Mouse (Mus musculus): ENCODE data around the gene Sipa1l3. TPM values are rescaled to one million over a fixed set of nuclear protein-coding genes. Genes with fewer than 3 reads are reported as not detected.

Sipa1l3 gene
- polyA plus RNA-seq, 1 experiment from 2014 or later, result 20.5 TPM

DNA sequence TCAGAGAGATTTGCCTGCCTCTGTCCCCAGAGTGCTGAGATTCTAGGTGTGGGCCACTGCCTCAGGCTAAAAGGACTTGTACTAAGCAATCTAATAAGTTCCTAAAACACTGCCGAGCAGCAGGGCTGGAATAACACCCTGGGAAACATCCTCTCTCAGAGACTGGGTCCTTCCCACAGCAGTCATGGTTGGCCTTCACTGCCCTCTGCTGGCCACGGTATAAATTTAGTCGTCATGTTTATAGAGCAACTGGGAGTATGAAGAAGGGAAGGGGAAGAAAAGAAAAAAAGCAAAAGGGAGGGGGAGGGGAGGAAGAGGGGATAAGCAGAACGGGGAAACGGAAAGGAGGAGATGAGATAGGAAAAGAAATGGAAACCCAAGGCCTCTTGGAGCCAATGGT, 5.3 kb upstream of the Sipa1l3 start:
- H3K36me3 ChIP-seq, result no peaks in the 10 kb centered on the region
- ATAC-seq (ENCODE audit: insufficient number of reproducible peaks, low FRiP score, low TSS enrichment, low read depth), result no peak

DNA sequence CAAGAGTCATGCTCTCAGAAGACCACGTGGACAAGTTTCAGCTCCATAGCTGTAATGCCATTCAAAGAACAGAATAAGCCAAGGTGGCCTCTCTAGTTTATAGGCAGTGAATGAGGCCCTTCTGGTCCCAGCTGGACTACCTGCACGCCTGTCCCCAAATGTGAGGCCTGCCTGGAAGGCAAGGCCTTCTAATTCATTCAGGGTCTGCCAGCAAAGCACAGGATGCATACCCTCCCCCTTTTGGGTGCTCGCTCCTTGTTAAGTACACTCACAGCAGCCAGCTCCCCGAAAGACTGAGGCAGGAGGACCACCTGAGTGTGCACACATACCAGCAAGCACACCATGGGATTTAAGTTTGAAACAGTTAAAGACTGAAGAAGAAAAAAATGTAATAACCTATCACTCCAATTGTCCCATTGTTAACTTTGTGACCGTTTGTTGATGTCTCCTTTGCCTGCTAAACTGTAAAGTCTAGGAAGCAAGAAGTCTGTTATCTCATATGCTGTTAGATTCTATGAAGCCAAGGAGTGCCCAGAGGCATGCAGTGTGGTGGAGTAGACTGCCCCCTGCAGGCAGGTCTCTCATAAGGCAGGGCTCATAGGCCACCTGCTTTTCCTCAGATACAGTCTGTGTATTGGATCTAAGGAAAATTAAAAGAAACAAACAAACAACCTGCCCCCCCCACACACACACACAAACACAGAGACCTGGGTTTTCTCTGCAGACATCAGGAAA, 3.6 kb upstream of the Sipa1l3 start:
- Histone ChIP-seq H3K36me3 (no peaks in the 10 kb centered on the region), H3K4me1 (peaks cover 13% of the 10 kb centered on the region), H3K9me3 (no peaks in the 10 kb centered on the region), H3K9ac (no peak overlapping the region), H3K27me3 (no peaks in the 10 kb centered on the region), H3K4me3 (no peak overlapping the region), H3K4me2 (no peak overlapping the region), H3K27ac (no peak overlapping the region)
- 64% methylated on average over 5 of the region's 5 CpGs for whole genome bisulfite sequencing
- ATAC-seq (ENCODE audit: insufficient number of reproducible peaks, low FRiP score, low TSS enrichment, low read depth), result no peak

More for the DNA sequence above, 5.3 kb upstream of the Sipa1l3 start:
- Histone ChIP-seq H3K4me2 (no peak overlapping the region), H3K9ac (no peak overlapping the region), H3K27ac (no peak overlapping the region), H3K27me3 (no peaks in the 10 kb centered on the region), H3K4me3 (no peak overlapping the region), H3K4me1 (peaks cover 5% of the 10 kb centered on the region), H3K9me3 (no peaks in the 10 kb centered on the region)
- WGBS, result 2% methylated on average over 5 of the region's 5 CpGs

DNA sequence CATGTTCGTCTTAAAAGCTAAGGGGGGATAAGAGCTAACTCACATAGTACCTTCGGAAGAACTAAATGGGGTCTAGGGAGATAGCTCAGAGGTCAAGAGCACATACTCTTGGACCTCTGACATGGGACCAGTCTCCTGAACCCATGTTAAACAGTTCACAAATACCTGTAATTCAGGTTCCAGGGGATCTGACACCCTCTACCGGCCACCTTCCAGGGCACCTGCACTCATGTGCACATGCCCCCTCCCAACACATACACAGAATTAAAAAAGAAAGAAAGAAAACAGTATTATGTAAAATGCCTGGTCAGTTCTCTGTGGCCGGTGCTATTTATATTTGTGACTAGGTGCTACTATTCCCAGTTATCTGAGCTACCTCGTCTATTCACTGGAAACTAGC, 2.9 kb upstream of the Sipa1l3 start:
- no peak overlapping the region for H3K27ac ChIP-seq

DNA sequence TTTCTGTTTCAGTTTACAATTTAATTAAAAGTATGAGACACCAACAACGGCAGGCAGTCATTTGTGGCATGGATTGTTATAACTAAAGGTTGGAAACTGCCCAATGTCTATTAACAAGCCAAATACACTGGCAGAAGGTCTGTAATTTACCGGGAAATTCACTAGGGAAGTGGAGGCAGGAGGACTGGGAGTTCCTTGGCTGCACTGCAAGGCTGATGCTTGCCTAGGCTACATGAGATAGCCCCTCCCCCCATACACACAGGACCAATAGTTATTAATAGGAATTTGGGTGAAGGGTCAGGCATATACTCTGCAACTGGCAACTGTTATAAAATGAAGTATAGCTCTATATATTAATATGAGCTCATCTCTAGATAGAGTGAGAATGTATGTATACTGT, 2.4 kb upstream of the Sipa1l3 start:
- no peaks in the 10 kb centered on the region for H3K9me3 ChIP-seq
- ATAC-seq (ENCODE audit: insufficient number of reproducible peaks, low FRiP score, low TSS enrichment, low read depth), result no peak
- 73% methylated on average over 2 of the region's 2 CpGs for whole genome bisulfite sequencing

More for the DNA sequence above, 2.9 kb upstream of the Sipa1l3 start:
- no peaks in the 10 kb centered on the region for H3K9me3 ChIP-seq
- H3K9ac ChIP-seq, result no peak overlapping the region
- 75% methylated on average over 5 of the region's 5 CpGs for WGBS
- H3K4me2 ChIP-seq, result no peak overlapping the region
- no peak overlapping the region for H3K4me3 ChIP-seq
- no peak for ATAC-seq (ENCODE audit: insufficient number of reproducible peaks, low FRiP score, low TSS enrichment, low read depth)
- H3K36me3 ChIP-seq, result no peaks in the 10 kb centered on the region
- no peaks in the 10 kb centered on the region for H3K27me3 ChIP-seq
- H3K4me1 ChIP-seq, result peaks cover 19% of the 10 kb centered on the region

GRCm38 (mm10) chr7:29519211-29519550, 740 bp upstream of the Sipa1l3 start:
- Histone ChIP-seq H3K9me3 (no peaks in the 10 kb centered on the region), H3K27me3 (no peaks in the 10 kb centered on the region), H3K36me3 (no peaks in the 10 kb centered on the region), H3K4me1 (peaks cover 33% of the 10 kb centered on the region), H3K27ac (peak overlapping the region; percentile 90), H3K4me3 (peak overlapping the region; percentile 97), H3K9ac (peak overlapping the region; percentile 51), H3K4me2 (peak overlapping the region; percentile 91)
- WGBS, result under 1% methylated on average over 19 of the region's 19 CpGs
- ATAC-seq (ENCODE audit: insufficient number of reproducible peaks, low FRiP score, low TSS enrichment, low read depth), result no peak

More for the DNA sequence above, 2.4 kb upstream of the Sipa1l3 start:
- Histone ChIP-seq H3K9ac (no peak overlapping the region), H3K4me1 (peaks cover 24% of the 10 kb centered on the region), H3K27ac (no peak overlapping the region), H3K4me3 (no peak overlapping the region), H3K27me3 (no peaks in the 10 kb centered on the region), H3K36me3 (no peaks in the 10 kb centered on the region), H3K4me2 (no peak overlapping the region)

GRCm38 (mm10) chr7:29518054-29518420, 404 bp downstream of the Sipa1l3 start:
- Histone ChIP-seq H3K27me3 (no peaks in the 10 kb centered on the region), H3K4me1 (peaks cover 39% of the 10 kb centered on the region), H3K9me3 (no peaks in the 10 kb centered on the region), H3K27ac (peak overlapping the region; percentile 90), H3K4me2 (peak overlapping the region; percentile 91), H3K9ac (peak overlapping the region; percentile 91), H3K36me3 (no peaks in the 10 kb centered on the region), H3K4me3 (peak overlapping the region; percentile 97)
- WGBS, result under 1% methylated on average over 28 of the region's 28 CpGs
- peak; percentile 1; the same call in 1 of the 2 replicates for ATAC-seq (ENCODE audit: insufficient number of reproducible peaks, low FRiP score, low TSS enrichment, low read depth)

GRCm38 (mm10) chr7:29517178-29517577, 1.3 kb downstream of the Sipa1l3 start:
- Histone ChIP-seq H3K4me1 (peaks cover 44% of the 10 kb centered on the region), H3K27me3 (no peaks in the 10 kb centered on the region), H3K36me3 (no peaks in the 10 kb centered on the region), H3K4me3 (peak overlapping the region; percentile 97), H3K27ac (no peak overlapping the region), H3K9me3 (no peaks in the 10 kb centered on the region), H3K4me2 (peak overlapping the region; percentile 91), H3K9ac (no peak overlapping the region)
- 46% methylated on average over 5 of the region's 5 CpGs for WGBS
- ATAC-seq (ENCODE audit: insufficient number of reproducible peaks, low FRiP score, low TSS enrichment, low read depth), result no peak

GRCm38 (mm10) chr7:29515652-29516051, 2.8 kb downstream of the Sipa1l3 start:
- Histone ChIP-seq H3K4me2 (no peak overlapping the region), H3K9me3 (no peaks in the 10 kb centered on the region), H3K27ac (no peak overlapping the region), H3K36me3 (no peaks in the 10 kb centered on the region), H3K9ac (no peak overlapping the region), H3K4me3 (no peak overlapping the region), H3K27me3 (no peaks in the 10 kb centered on the region), H3K4me1 (peaks cover 57% of the 10 kb centered on the region)
- no peak for ATAC-seq (ENCODE audit: insufficient number of reproducible peaks, low FRiP score, low TSS enrichment, low read depth)
- WGBS, result 51% methylated on average over 3 of the region's 3 CpGs

- no peak for ATAC-seq (ENCODE audit: insufficient number of reproducible peaks, low FRiP score, low TSS enrichment, low read depth)
- H3K4me1 ChIP-seq, result peaks cover 62% of the 10 kb centered on the region
- H3K27ac ChIP-seq, result no peak overlapping the region
- no peak overlapping the region for H3K9ac ChIP-seq
- no peaks in the 10 kb centered on the region for H3K9me3 ChIP-seq
- no peak overlapping the region for H3K4me3 ChIP-seq
- H3K4me2 ChIP-seq, result no peak overlapping the region
- WGBS, result 65% methylated on average over 4 of the region's 4 CpGs
- no peaks in the 10 kb centered on the region for H3K27me3 ChIP-seq
- no peaks in the 10 kb centered on the region for H3K36me3 ChIP-seq
Measured at GRCm38 (mm10) chr7:29512729-29513128, 5.7 kb downstream of the Sipa1l3 start.

GRCm38 (mm10) chr7:29511598-29512275, 6.7 kb downstream of the Sipa1l3 start:
- Histone ChIP-seq H3K4me1 (peaks cover 54% of the 10 kb centered on the region), H3K27me3 (no peaks in the 10 kb centered on the region), H3K36me3 (no peaks in the 10 kb centered on the region), H3K9ac (no peak overlapping the region), H3K27ac (0 out of 2 replicates have a peak overlapping the region, but pooled peaks have one; percentile 43), H3K9me3 (no peaks in the 10 kb centered on the region), H3K4me2 (no peak overlapping the region), H3K4me3 (no peak overlapping the region)
- ATAC-seq (ENCODE audit: insufficient number of reproducible peaks, low FRiP score, low TSS enrichment, low read depth), result no peak
- 40% methylated on average over 9 of the region's 9 CpGs for WGBS

- H3K4me3 ChIP-seq, result no peak overlapping the region
- no peak overlapping the region for H3K9ac ChIP-seq
- no peaks in the 10 kb centered on the region for H3K9me3 ChIP-seq
- H3K4me2 ChIP-seq, result no peak overlapping the region
- no peak overlapping the region for H3K27ac ChIP-seq
- no peaks in the 10 kb centered on the region for H3K36me3 ChIP-seq
- H3K4me1 ChIP-seq, result peaks cover 62% of the 10 kb centered on the region
- H3K27me3 ChIP-seq, result no peaks in the 10 kb centered on the region
- WGBS, result 76% methylated on average over 7 of the region's 7 CpGs
- ATAC-seq (ENCODE audit: insufficient number of reproducible peaks, low FRiP score, low TSS enrichment, low read depth), result no peak
Measured at GRCm38 (mm10) chr7:29508522-29508921, 9.9 kb downstream of the Sipa1l3 start.
